Mouse (Mus musculus): Measurements from ENCODE around the gene Egfem1. TPM values are rescaled to one million over a fixed set of nuclear protein-coding genes. Genes with fewer than 3 reads are reported as not detected.

Egfem1 gene
- polyA plus RNA-seq, 1 experiment = not detected

DNA sequence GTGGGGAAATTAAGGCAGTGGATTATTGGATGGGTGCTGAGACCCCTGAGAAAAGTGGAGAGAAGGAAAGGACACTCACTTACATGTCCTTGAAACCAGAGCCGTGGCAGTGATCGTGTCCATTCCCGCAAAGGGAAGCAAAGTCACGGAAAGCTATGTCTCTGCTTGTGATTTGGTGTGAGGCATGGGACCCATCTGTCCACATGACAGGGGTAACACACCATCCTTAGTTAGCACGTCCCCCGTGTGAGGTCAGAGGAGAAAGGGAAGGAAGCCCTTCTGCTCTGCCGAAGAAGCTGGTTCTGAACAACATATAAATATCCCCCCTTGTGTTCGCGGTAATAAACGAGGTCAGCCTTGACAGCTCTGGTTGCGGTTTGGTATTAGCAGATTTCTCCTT is 52.7 kb downstream of the Egfem1 start:
- Histone ChIP-seq H3ac (ENCODE audit: control insufficient read depth, insufficient read length, low read depth) (no peak overlapping the region), H3K4me3 (ENCODE audit: insufficient read depth, poor library complexity, severe bottlenecking) (no peak overlapping the region), H3K27me3 (ENCODE audit: control insufficient read depth, insufficient read depth, insufficient read length) (no peaks in the 10 kb centered on the region), H3K36me3 (ENCODE audit: control insufficient read depth, insufficient read depth) (no peaks in the 10 kb centered on the region), H3K79me3 (ENCODE audit: low read depth) (no peaks in the 10 kb centered on the region), H3K79me2 (ENCODE audit: control insufficient read depth, insufficient read depth) (no peaks in the 10 kb centered on the region)
- TF ChIP-seq MYOG (IDR thresholded peaks at IDR 0.05; ENCODE audit: control insufficient read depth, extremely low read depth, insufficient read length) (no peak), USF1 (IDR thresholded peaks at IDR 0.05; ENCODE audit: low read depth) (no peak), MAX (IDR thresholded peaks at IDR 0.05) (no peak), CTCF (IDR thresholded peaks at IDR 0.05; ENCODE audit: control insufficient read depth, insufficient read depth, insufficient read length) (no peak), CEBPB (IDR thresholded peaks at IDR 0.05; ENCODE audit: low read depth) (no peak), FOSL1 (IDR thresholded peaks at IDR 0.05; ENCODE audit: insufficient read depth, low read length, poor library complexity, severe bottlenecking) (no peak), MYOD1 (IDR thresholded peaks at IDR 0.05; ENCODE audit: control insufficient read depth, insufficient read length, low read depth) (no peak)

- TF ChIP-seq CEBPB (IDR thresholded peaks at IDR 0.05; ENCODE audit: low read depth) (no peak), MAX (IDR thresholded peaks at IDR 0.05) (no peak), USF1 (IDR thresholded peaks at IDR 0.05; ENCODE audit: low read depth) (no peak), MYOG (IDR thresholded peaks at IDR 0.05; ENCODE audit: control insufficient read depth, extremely low read depth, insufficient read length) (no peak), CTCF (IDR thresholded peaks at IDR 0.05; ENCODE audit: control insufficient read depth, insufficient read depth, insufficient read length) (no peak), FOSL1 (IDR thresholded peaks at IDR 0.05; ENCODE audit: insufficient read depth, low read length, poor library complexity, severe bottlenecking) (no peak), MYOD1 (IDR thresholded peaks at IDR 0.05; ENCODE audit: control insufficient read depth, insufficient read length, low read depth) (no peak)
- H3K79me3 ChIP-seq (ENCODE audit: low read depth) = no peaks in the 10 kb centered on the region
- H3K27me3 ChIP-seq (ENCODE audit: control insufficient read depth, insufficient read depth, insufficient read length) = no peaks in the 10 kb centered on the region
- H3K79me2 ChIP-seq (ENCODE audit: control insufficient read depth, insufficient read depth) = no peaks in the 10 kb centered on the region
- no peak overlapping the region for H3K4me3 ChIP-seq (ENCODE audit: insufficient read depth, poor library complexity, severe bottlenecking)
- H3ac ChIP-seq (ENCODE audit: control insufficient read depth, insufficient read length, low read depth) = no peak overlapping the region
- no peaks in the 10 kb centered on the region for H3K36me3 ChIP-seq (ENCODE audit: control insufficient read depth, insufficient read depth)
Observed at GRCm38 (mm10) chr3:29135176-29136064, 53.6 kb downstream of the Egfem1 start.

GRCm38 (mm10) chr3:29136065-29136955 is 54.5 kb downstream of the Egfem1 start:
- Histone ChIP-seq H3K79me3 (ENCODE audit: low read depth) (no peaks in the 10 kb centered on the region), H3ac (ENCODE audit: control insufficient read depth, insufficient read length, low read depth) (no peak overlapping the region), H3K36me3 (ENCODE audit: control insufficient read depth, insufficient read depth) (no peaks in the 10 kb centered on the region), H3K27me3 (ENCODE audit: control insufficient read depth, insufficient read depth, insufficient read length) (no peaks in the 10 kb centered on the region), H3K79me2 (ENCODE audit: control insufficient read depth, insufficient read depth) (no peaks in the 10 kb centered on the region), H3K4me3 (ENCODE audit: insufficient read depth, poor library complexity, severe bottlenecking) (no peak overlapping the region)
- TF ChIP-seq MYOG (IDR thresholded peaks at IDR 0.05; ENCODE audit: control insufficient read depth, extremely low read depth, insufficient read length) (no peak), MAX (IDR thresholded peaks at IDR 0.05) (no peak), MYOD1 (IDR thresholded peaks at IDR 0.05; ENCODE audit: control insufficient read depth, insufficient read length, low read depth) (no peak)

- Histone ChIP-seq H3K4me3 (ENCODE audit: insufficient read depth, poor library complexity, severe bottlenecking) (no peak overlapping the region), H3K27me3 (ENCODE audit: control insufficient read depth, insufficient read depth, insufficient read length) (no peaks in the 10 kb centered on the region), H3K79me3 (ENCODE audit: low read depth) (no peaks in the 10 kb centered on the region), H3K36me3 (ENCODE audit: control insufficient read depth, insufficient read depth) (no peaks in the 10 kb centered on the region), H3K79me2 (ENCODE audit: control insufficient read depth, insufficient read depth) (no peaks in the 10 kb centered on the region), H3ac (ENCODE audit: control insufficient read depth, insufficient read length, low read depth) (no peak overlapping the region)
- TF ChIP-seq MYOD1 (IDR thresholded peaks at IDR 0.05; ENCODE audit: control insufficient read depth, insufficient read length, low read depth) = no peak
- no peak for TF ChIP-seq USF1 (IDR thresholded peaks at IDR 0.05; ENCODE audit: low read depth)
- TF ChIP-seq CEBPB (IDR thresholded peaks at IDR 0.05; ENCODE audit: low read depth) = no peak
- TF ChIP-seq MYOG (IDR thresholded peaks at IDR 0.05; ENCODE audit: control insufficient read depth, extremely low read depth, insufficient read length) = no peak
Observed at GRCm38 (mm10) chr3:29168401-29168800, 86.6 kb downstream of the Egfem1 start.

- Histone ChIP-seq H3K79me3 (ENCODE audit: low read depth) (no peaks in the 10 kb centered on the region), H3K27me3 (ENCODE audit: control insufficient read depth, insufficient read depth, insufficient read length) (no peaks in the 10 kb centered on the region), H3K36me3 (ENCODE audit: control insufficient read depth, insufficient read depth) (no peaks in the 10 kb centered on the region), H3ac (ENCODE audit: control insufficient read depth, insufficient read length, low read depth) (no peak overlapping the region), H3K79me2 (ENCODE audit: control insufficient read depth, insufficient read depth) (no peaks in the 10 kb centered on the region), H3K4me3 (ENCODE audit: insufficient read depth, poor library complexity, severe bottlenecking) (no peak overlapping the region)
- TF ChIP-seq FOSL1 (IDR thresholded peaks at IDR 0.05; ENCODE audit: insufficient read depth, low read length, poor library complexity, severe bottlenecking) (no peak), MYOG (IDR thresholded peaks at IDR 0.05; ENCODE audit: control insufficient read depth, extremely low read depth, insufficient read length) (no peak), CTCF (IDR thresholded peaks at IDR 0.05; ENCODE audit: control insufficient read depth, insufficient read depth, insufficient read length) (no peak), MAX (IDR thresholded peaks at IDR 0.05) (no peak), USF1 (IDR thresholded peaks at IDR 0.05; ENCODE audit: low read depth) (no peak), MYOD1 (IDR thresholded peaks at IDR 0.05; ENCODE audit: control insufficient read depth, insufficient read length, low read depth) (no peak), CEBPB (IDR thresholded peaks at IDR 0.05; ENCODE audit: low read depth) (no peak)
Observed at GRCm38 (mm10) chr3:29169003-29169402, 87.2 kb downstream of the Egfem1 start.
